Mouse (Mus musculus): ENCODE results near the gene Efna4.

DNA sequence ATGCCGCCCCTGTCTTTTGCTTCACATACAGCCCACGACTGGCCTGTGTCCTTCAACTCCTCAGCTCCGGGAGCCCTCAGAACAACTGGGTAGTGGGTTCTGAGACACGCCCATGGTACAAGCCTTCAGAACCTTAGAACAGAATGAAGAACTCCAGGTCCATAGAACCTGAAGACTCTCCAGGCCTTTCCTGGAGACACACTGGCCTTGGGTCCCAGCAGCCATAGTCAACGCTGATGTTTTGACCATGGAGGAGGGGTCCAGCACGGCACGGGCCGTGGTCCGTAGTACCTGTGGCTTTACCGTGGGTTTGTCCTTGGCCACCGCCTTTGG is 27.3 kb upstream of the Efna4 start, which contains the start of gene Dcst1:
- TF ChIP-seq GATA1 (IDR thresholded peaks at IDR 0.05; ENCODE audit: low read length) (no peak), TAL1 (IDR thresholded peaks at IDR 0.05; ENCODE audit: low read length) (no peak)
